Mouse (Mus musculus) cortical plate, adult 2 months (tissue): ENCODE data around the gene Rad51b. TPM values are rescaled to one million over a fixed set of nuclear protein-coding genes. Genes with fewer than 3 reads are reported as not detected.

ENCODE experiments used
- H3K27ac ChIP-seq: fragments of 200-500 bp; 2 replicates; pipeline ENCODE4 v1.5.1; 2012; ENCODE audit warnings: low read length, control low read depth, inconsistent platforms; ENCODE audit not compliant: insufficient read depth
- H3K4me1 ChIP-seq: fragments of 200-500 bp; 2 replicates; pipeline ENCODE4 v1.6.1; 2011; ENCODE audit warnings: low read length; ENCODE audit not compliant: control insufficient read depth, insufficient read depth
- H3K4me3 ChIP-seq: fragments of 200-500 bp; 2 replicates; pipeline ENCODE4 v1.5.1; 2011; ENCODE audit warnings: mild to moderate bottlenecking, low read length, control low read depth; ENCODE audit not compliant: insufficient read depth
- CTCF ChIP-seq: fragments of 200-500 bp; IDR thresholded peaks from 2 replicates; pipeline ENCODE4 v1.5.1; 2011; ENCODE audit warnings: mild to moderate bottlenecking, control low read depth, low read length; ENCODE audit not compliant: insufficient read depth; ENCODE audit errors: extremely low read depth
- POLR2A ChIP-seq: fragments of 200-500 bp; IDR thresholded peaks from 2 replicates; pipeline ENCODE4 v1.6.1; 2011; ENCODE audit warnings: mild to moderate bottlenecking, low read length, control low read depth; ENCODE audit not compliant: insufficient read depth; ENCODE audit errors: extremely low read depth
- polyA plus RNA-seq: library from polyadenylated mRNA; depleted of rRNA; stranded (reverse); fragments of >200 nt; gene quantifications from 2 replicates; pipeline ENCODE4 v1.2.3, GENCODE M21; 2012

The Rad51b gene
- polyA plus RNA-seq, 1 experiment: 0.17 TPM

DNA sequence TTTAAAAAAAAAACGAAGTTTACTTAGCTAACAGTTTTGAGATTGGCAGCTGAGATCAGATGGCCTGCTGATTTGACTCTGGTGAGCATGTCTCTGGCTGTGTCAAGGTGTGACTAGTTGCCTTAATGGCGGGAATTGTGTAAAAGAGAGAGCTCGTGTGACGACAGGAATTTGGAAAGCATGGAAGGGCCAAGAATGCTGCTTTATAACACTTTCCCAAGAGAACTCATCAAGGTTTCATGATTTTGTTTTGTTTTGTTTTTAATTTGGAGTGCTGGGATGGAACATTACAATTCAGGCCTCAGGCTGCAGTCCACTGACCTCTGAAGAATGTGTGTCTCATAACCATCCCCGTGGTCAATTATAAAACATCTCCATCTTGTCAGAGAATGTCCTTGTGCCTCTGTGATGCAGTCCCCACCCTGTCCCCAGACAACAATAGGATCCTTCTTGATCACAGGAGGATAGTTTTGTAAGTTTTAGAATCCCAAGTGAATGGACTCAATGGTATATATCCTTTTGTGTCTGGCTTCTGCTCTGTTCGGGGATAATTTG lies 145.8 kb downstream of the Rad51b start:
- Histone ChIP-seq H3K27ac (no peak overlapping the region), H3K4me3 (no peak overlapping the region), H3K4me1 (no peaks in the 10 kb centered on the region; the same call in 1 of the 2 replicates)
- no peak for TF ChIP-seq CTCF
- no peak for TF ChIP-seq POLR2A

DNA sequence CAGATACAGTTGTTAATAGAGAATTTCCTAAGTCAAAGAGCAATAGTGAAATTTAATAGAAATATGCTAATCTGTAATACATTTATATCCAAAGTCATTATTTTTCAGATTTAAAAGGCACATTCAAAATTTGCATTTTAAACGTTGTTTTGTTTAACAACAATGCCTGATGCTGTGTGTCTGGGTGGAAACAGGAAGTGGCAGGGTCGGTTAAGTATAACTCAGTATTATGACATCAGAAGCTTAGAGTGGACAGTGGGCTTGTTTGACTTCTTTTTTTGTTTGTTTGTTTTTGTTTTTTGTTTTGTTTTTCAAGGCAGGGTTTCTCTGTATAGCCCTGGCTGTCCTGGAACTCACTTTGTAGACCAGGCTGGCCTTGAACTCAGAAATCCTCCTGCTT lies 147.6 kb downstream of the Rad51b start:
- H3K4me3 ChIP-seq: no peak overlapping the region
- no peaks in the 10 kb centered on the region; the same call in 1 of the 2 replicates for H3K4me1 ChIP-seq
- no peak overlapping the region for H3K27ac ChIP-seq
- TF ChIP-seq CTCF (no peak), POLR2A (no peak)

DNA sequence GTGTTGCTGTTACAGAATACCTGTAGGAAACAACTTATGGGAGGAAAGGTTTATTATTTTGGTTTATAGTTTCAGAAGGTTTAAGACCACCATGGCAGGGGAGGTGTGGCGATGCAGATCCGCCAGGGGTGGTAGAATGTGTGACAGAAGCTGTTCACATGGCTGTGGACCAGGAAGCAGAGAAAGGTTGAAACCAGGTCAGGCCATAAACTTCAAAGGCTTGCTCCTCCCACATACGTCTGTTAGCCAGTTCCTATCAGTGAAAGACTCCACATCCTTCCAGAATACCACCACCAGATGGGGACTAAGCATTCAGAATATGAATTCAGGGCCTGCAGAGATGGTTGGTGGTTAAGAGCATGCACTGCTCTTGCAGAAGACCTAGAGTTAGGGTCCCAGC lies 150.0 kb downstream of the Rad51b start:
- H3K27ac ChIP-seq: no peak overlapping the region
- no peak overlapping the region for H3K4me3 ChIP-seq
- H3K4me1 ChIP-seq: no peaks in the 10 kb centered on the region
- no peak for TF ChIP-seq CTCF
- TF ChIP-seq POLR2A: no peak

DNA sequence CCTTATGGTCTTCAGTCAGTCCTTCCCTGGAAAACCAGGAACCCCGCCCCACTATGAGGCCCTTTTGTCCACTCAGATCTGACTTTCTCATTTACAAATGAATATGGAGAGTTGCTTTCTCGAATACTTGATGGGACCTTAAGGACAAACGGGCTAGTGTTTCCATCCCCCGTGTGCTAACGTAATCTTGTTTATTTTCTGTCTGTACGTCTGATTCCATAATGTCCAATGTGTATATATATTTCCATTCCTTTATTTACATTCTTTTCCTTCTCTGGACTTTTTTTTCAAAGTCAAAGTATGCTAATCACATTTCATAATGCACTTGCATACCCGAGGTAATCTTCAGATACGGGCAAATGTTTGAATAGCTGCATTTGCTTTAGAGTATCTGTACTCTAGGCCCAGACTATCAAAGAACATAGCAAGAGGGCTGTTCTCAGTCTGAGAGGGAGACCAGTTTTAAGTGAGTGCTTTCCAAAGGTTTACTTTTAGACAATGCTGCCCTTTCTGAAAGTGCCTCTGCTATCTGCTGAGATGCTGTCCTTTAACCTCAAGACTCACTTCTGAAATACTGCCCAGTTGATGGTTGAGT lies 152.8 kb downstream of the Rad51b start:
- Histone ChIP-seq H3K27ac (no peak overlapping the region), H3K4me1 (no peaks in the 10 kb centered on the region), H3K4me3 (no peak overlapping the region)
- no peak for TF ChIP-seq CTCF
- no peak for TF ChIP-seq POLR2A

DNA sequence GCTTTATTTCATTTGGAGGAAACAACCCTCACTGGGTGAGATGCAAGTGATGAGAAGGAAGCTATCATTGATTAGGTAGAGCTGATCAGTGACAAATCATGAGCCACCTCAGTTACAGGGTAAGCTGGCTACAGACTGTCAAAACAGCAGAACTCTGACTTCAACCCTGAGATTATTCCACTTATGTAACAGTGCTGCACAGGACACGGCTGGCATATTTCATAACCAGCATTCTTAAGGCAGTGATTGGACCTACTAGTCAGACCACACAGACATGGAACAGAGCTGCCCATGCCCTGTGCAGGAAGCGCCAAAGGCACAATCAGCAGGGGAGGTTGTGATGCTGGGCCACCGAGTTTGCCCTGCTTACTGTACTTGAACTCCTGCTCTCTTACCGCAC lies 155.8 kb downstream of the Rad51b start:
- TF ChIP-seq POLR2A: no peak
- TF ChIP-seq CTCF: no peak
- Histone ChIP-seq H3K4me1 (no peaks in the 10 kb centered on the region), H3K27ac (no peak overlapping the region), H3K4me3 (no peak overlapping the region)

DNA sequence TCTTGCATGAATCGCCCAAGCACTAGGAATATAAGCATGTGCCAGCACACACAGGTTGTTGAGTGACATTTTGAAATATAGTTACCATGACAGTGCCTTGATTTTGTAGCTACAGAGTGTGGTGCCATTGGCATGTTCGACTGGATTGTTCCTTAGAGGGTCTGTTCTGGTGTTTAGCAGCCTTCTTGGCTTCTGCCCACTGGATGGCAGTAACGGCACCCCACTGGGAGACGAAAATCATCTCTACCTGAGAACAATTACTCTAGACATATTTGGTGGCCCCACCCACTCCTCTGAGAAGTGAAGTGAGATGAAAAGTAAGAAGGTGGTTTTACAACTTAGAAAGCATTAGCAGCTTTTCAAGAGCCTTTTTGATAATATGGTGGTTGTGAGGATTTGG lies 156.9 kb downstream of the Rad51b start:
- Histone ChIP-seq H3K4me1 (no peaks in the 10 kb centered on the region), H3K4me3 (no peak overlapping the region), H3K27ac (no peak overlapping the region)
- TF ChIP-seq CTCF: no peak
- no peak for TF ChIP-seq POLR2A

DNA sequence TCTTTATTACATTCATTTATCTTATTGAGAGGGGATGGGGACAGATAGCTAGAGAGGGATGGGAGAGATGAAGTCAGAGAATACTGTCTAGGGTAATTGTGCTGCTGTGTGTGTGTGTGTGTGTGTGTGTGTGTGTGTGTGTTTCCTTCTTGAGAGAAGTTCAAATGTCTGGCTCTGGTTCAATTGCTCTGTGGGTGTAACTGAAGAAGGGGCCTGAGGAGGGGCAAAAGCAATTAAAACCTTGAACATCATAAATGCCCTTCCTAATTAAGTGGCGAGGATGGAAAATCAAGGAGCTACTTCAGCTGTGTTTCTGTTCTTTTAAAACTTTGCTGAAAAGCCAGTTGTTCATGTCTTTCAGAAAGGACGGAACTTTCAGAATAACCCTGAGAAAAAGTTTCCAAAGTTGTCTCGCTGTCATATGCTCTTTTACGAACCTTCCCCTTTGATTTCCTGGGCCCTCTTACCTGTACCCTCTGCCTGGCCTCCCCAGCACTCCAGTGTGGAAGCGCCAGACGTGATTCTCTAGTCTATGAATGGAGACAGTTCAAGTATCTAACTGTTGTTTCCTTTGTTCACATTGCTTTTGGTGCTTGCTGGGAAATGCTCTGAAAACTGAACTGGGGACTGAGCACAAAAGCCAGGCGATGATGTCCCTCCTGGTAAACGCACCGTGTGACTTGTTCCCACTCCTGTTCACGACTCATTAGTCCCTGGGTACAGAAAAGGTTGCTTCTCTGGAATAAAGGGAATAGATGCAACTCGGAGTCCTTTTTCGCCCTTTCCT lies 158.2 kb downstream of the Rad51b start:
- Histone ChIP-seq H3K27ac (no peak overlapping the region), H3K4me3 (no peak overlapping the region), H3K4me1 (no peaks in the 10 kb centered on the region)
- TF ChIP-seq CTCF: no peak
- no peak for TF ChIP-seq POLR2A

DNA sequence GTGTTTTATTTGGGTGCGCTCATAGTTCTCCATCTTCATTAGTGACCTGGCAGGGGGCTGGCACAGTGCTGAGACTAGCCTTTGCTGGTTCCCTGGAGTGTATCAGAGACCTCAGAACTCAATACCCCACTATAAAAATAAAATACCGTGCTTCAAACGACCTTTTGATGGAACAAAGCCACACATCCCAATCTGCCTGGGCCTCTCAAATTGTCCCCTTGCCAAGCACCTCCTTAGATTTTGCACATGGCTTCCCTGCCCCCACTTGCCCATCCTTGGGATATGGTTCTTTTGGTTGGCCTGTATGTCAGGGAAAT lies 158.7 kb downstream of the Rad51b start:
- TF ChIP-seq POLR2A (no peak), CTCF (no peak)
- Histone ChIP-seq H3K4me3 (no peak overlapping the region), H3K4me1 (no peaks in the 10 kb centered on the region), H3K27ac (no peak overlapping the region)

DNA sequence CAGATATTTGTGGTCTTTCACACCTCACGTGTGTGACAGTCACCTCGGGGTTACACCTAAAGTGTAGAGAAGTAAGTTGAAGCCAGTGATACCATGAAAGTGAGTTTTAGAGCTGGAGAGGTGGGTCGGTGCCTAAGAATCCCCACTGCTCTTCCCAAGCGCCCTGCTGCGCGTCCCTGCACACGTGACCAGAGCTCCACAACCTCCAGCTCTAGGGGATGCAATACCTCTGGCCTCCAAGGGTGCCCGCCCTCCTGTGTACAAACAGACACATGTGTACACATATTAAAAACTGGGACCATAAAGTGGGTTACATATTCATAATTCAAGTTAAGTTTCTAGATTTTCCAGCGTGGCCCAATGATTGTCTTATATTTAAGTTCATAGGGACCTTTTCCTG lies 159.2 kb downstream of the Rad51b start:
- Histone ChIP-seq H3K4me3 (no peak overlapping the region), H3K27ac (no peak overlapping the region), H3K4me1 (no peaks in the 10 kb centered on the region)
- no peak for TF ChIP-seq POLR2A
- no peak for TF ChIP-seq CTCF

DNA sequence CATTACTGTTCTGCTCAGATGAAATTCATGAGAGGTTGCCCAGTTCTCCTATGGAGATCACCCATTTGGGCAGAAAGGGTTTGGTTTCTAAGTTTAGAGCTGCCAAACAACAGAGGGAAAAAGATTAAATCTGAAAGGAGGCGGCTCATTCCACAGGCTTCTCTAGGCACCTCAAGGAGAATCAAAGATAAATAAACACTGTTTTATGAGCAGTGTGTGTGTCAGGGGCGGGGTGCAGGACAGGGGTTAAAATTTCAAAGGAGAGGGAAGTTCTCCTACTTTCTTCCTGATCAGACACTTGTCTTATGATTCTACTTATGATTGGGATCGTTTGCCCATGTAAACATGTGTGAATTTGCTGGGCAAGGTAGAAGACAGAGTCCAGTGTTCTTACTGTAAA lies 166.3 kb downstream of the Rad51b start:
- Histone ChIP-seq H3K4me1 (no peaks in the 10 kb centered on the region), H3K4me3 (no peak overlapping the region), H3K27ac (no peak overlapping the region)
- TF ChIP-seq CTCF: no peak
- TF ChIP-seq POLR2A: no peak
